Mouse (Mus musculus): ENCODE results near the gene Plpp2. TPM values are rescaled to one million over a fixed set of nuclear protein-coding genes. Genes with fewer than 3 reads are reported as not detected.

The Plpp2 gene
- polyA plus RNA-seq, 1 experiment from 2014 or later = 17.0 TPM

DNA sequence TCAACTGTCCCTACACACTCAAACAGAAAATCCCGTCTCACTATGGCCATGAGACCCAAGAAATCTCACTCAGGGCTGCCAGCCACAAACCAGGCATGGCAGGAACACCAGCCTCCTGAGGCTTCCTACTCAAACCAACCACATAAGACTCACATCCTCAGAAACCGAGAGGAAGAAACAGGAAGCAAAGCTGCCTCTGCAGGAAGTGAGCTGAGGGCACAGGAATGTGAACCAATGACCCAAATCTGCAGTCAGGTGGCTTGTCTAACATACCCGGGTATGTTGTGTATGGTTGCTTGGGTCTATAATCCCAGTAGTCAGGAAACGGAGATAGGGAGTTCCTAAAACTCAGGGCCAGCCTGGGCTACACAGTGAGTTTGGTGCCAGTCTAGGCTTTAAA lies 5.3 kb upstream of the Plpp2 start:
- Histone ChIP-seq H3K4me2 (replicated peaks) (no peak overlapping the region), H3K9ac (no peak overlapping the region), H3K36me3 (peaks cover 61% of the 10 kb centered on the region), H3K27me3 (no peaks in the 10 kb centered on the region), H3K27ac (no peak overlapping the region), H3K4me3 (no peak overlapping the region), H3K9me3 (no peaks in the 10 kb centered on the region), H3K4me1 (no peaks in the 10 kb centered on the region)
- 59% methylated on average over 4 of the region's 4 CpGs for WGBS
- ATAC-seq (ENCODE audit: insufficient number of reproducible peaks, insufficient read depth, low FRiP score, low TSS enrichment) = no peak

DNA sequence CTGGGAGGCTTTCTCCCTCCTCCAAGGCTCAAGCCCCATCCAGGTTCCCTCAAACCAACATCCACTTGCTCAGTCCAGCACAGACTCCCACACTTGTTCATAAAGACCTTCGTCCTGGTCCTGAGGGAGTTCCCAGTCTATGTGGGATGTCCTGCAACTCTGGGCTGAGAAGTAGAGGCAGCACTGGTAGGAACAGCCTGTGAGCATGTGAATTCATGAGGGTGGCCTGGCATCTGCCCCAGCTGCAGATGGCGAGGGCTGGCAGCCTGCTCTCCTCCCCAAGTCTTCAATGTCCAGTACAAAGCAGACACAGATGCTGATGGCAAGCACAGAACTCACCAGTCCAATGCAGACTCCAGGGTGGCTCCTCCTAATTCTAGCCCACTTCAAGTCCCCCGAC lies 4.7 kb upstream of the Plpp2 start:
- Histone ChIP-seq H3K4me3 (no peak overlapping the region), H3K36me3 (peaks cover 56% of the 10 kb centered on the region), H3K27ac (no peak overlapping the region), H3K4me1 (no peaks in the 10 kb centered on the region), H3K27me3 (no peaks in the 10 kb centered on the region), H3K9me3 (no peaks in the 10 kb centered on the region), H3K9ac (no peak overlapping the region), H3K4me2 (replicated peaks) (no peak overlapping the region)
- ATAC-seq (ENCODE audit: insufficient number of reproducible peaks, insufficient read depth, low FRiP score, low TSS enrichment) = no peak
- 84% methylated on average over 3 of the region's 3 CpGs for WGBS

DNA sequence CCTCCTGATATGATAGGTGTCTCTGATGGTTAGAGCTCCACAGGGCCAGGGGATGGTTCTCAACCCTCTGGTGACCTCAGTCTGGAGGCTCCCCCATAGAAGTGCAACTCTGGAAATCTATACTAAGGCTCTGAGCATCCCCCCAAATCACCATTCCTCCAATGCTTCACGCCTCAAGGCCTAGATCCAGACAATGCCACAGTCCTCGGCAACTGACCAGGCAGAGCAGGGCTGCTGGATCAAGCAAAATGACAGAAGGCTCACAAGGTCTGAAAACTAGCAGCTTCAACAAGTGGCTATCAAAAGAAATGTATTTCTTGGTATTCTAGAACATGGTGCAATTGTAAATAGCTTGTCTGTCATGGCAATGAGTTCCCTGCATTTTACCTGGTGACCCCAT lies 4.2 kb upstream of the Plpp2 start:
- Histone ChIP-seq H3K36me3 (peaks cover 51% of the 10 kb centered on the region), H3K9ac (no peak overlapping the region), H3K4me1 (no peaks in the 10 kb centered on the region), H3K27ac (no peak overlapping the region), H3K4me2 (replicated peaks) (no peak overlapping the region), H3K27me3 (no peaks in the 10 kb centered on the region), H3K4me3 (no peak overlapping the region), H3K9me3 (no peaks in the 10 kb centered on the region)
- ATAC-seq (ENCODE audit: insufficient number of reproducible peaks, insufficient read depth, low FRiP score, low TSS enrichment) = no peak
- WGBS = 89% methylated on average over 2 of the region's 2 CpGs

DNA sequence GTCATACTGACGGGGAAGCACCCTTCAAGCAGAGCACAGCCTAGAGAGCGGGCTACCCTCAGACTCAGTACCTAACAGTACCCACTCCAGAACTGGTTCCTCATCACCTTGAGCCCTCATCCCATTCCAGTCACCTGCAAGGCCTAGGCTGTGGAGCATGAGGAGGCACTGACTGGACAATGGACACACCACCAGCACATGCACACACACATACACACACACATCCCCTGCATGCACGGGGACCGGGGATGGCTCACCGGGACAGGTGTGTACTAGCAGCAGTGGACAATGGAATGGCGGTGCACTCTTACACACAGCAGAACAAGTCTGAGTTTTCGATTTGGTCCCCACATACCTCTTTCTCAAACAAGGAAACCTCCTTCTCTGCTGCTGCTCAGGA lies 3.7 kb upstream of the Plpp2 start:
- Histone ChIP-seq H3K4me2 (replicated peaks) (no peak overlapping the region), H3K4me1 (no peaks in the 10 kb centered on the region), H3K4me3 (no peak overlapping the region), H3K9ac (no peak overlapping the region), H3K27me3 (no peaks in the 10 kb centered on the region), H3K9me3 (no peaks in the 10 kb centered on the region), H3K27ac (no peak overlapping the region), H3K36me3 (peaks cover 45% of the 10 kb centered on the region)
- WGBS = 90% methylated on average over 7 of the region's 7 CpGs
- no peak for ATAC-seq (ENCODE audit: insufficient number of reproducible peaks, insufficient read depth, low FRiP score, low TSS enrichment)

DNA sequence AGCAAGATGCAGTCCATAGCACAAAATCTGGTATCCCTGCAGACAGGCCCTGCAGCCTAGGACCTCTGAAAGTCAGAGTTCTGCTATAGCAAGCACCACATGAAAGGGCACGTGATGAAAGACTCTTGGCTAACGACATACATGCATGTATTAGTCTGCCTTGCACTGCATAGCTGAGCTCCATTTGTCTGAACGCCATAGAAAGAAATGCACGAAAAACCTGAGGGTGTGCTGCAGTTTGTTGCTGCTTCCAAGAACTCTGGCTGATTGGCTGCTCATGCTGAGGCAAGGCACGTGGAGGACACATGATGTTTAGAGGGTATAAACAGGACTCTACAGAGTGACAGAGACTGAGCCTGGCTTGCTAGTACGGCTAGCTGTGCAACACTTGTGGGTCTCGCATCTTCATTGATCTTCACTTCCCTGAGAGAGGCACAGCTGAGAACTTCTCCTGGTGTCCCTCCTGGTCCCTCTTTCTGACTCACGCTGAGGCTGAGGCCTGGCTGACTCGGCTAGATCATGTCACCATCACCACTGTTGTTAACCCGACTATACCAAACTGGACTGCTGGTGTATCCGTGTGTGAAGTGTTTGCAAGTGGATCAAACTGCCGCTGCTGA lies 3.0 kb upstream of the Plpp2 start:
- WGBS = 77% methylated on average over 12 of the region's 12 CpGs
- no peak overlapping the region for H3K9ac ChIP-seq
- H3K27ac ChIP-seq = no peak overlapping the region
- no peak for ATAC-seq (ENCODE audit: insufficient number of reproducible peaks, insufficient read depth, low FRiP score, low TSS enrichment)
- peaks cover 38% of the 10 kb centered on the region for H3K36me3 ChIP-seq
- no peaks in the 10 kb centered on the region for H3K4me1 ChIP-seq
- H3K9me3 ChIP-seq = no peaks in the 10 kb centered on the region
- H3K27me3 ChIP-seq = no peaks in the 10 kb centered on the region
- no peak overlapping the region for H3K4me2 ChIP-seq (replicated peaks)
- H3K4me3 ChIP-seq = no peak overlapping the region

DNA sequence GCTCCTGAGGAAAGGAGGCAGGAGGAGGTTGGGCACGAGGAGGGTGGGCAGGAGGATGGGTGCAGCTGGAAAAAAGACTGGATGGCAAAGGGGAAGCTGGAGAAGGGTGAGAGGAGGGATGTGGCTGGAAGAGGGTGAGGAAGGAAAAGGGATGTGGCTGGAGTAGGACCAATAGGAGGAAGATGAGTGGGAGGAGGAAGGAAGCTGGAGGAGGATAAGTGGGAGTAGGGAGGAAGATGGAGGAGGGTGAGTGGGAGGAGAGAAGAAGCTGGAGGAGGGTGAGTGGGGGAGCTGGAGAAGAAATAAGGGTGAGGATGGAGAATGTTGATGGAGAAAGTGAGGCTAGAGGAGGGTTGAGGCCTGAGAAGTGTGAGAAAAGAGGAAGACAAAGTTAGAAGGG lies 1.8 kb upstream of the Plpp2 start:
- Histone ChIP-seq H3K9ac (no peak overlapping the region), H3K4me1 (no peaks in the 10 kb centered on the region), H3K9me3 (no peaks in the 10 kb centered on the region), H3K4me2 (replicated peaks) (no peak overlapping the region), H3K4me3 (no peak overlapping the region), H3K27ac (no peak overlapping the region), H3K36me3 (peaks cover 27% of the 10 kb centered on the region), H3K27me3 (no peaks in the 10 kb centered on the region)
- 67% methylated on average over 1 of the region's 1 CpGs for WGBS
- ATAC-seq (ENCODE audit: insufficient number of reproducible peaks, insufficient read depth, low FRiP score, low TSS enrichment) = no peak

DNA sequence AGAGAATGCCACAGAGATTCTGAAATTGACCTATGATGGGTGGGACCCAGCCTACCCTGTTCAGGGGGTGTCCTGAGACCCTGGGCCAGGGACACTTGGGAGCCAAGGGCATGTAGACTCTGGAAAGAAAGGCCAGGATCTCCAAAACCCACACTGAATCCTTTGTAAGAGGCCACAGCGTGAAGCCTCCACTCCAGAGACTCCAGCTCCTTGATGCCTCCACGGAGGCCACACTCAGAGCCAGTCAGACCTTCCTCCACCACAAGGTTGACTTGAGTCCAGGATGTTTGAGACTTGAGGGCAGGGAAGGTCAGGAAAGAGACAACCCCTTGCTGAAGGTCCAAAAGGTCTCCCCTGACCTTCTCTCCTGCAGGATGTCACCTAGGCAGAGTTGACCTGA lies 830 bp upstream of the Plpp2 start:
- no peak overlapping the region for H3K27ac ChIP-seq
- H3K9me3 ChIP-seq = no peaks in the 10 kb centered on the region
- ATAC-seq (ENCODE audit: insufficient number of reproducible peaks, insufficient read depth, low FRiP score, low TSS enrichment) = no peak
- 83% methylated on average over 2 of the region's 2 CpGs for WGBS
- H3K9ac ChIP-seq = no peak overlapping the region
- no peak overlapping the region for H3K4me2 ChIP-seq (replicated peaks)
- no peaks in the 10 kb centered on the region for H3K4me1 ChIP-seq
- H3K4me3 ChIP-seq = no peak overlapping the region
- no peaks in the 10 kb centered on the region for H3K27me3 ChIP-seq
- H3K36me3 ChIP-seq = peaks cover 17% of the 10 kb centered on the region

DNA sequence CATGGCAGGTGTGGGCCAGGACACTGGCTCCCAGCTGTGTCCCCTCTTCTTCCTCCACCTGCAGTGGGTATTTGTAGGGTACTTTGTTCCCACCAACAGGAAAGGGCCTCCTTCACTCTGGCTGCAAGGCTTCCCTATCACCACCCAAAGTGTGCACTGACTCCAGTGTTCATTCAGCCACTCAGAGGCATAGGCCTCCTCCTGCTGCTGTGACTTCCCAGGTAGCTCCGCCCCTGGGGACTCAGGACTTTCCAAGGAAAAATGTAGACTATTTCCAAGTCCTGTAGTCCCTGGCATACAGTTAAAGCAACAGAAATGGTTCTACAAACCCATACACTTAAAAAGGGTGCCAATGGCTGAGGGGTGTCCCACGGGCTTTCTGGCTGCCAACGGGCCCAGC lies 918 bp downstream of the Plpp2 start:
- H3K27me3 ChIP-seq = no peaks in the 10 kb centered on the region
- no peak overlapping the region for H3K27ac ChIP-seq
- H3K4me3 ChIP-seq = peak overlapping the region; percentile 63
- ATAC-seq (ENCODE audit: insufficient number of reproducible peaks, insufficient read depth, low FRiP score, low TSS enrichment) = no peak
- H3K36me3 ChIP-seq = 0 out of 2 replicates have a peak, but pooled peaks cover 2% of the 10 kb centered on the region
- WGBS = 25% methylated on average over 3 of the region's 3 CpGs
- H3K4me1 ChIP-seq = no peaks in the 10 kb centered on the region
- H3K9ac ChIP-seq = peak overlapping the region; percentile 43; the same call in 1 of the 2 replicates
- H3K4me2 ChIP-seq (replicated peaks) = peak overlapping the region; percentile 67
- no peaks in the 10 kb centered on the region for H3K9me3 ChIP-seq

DNA sequence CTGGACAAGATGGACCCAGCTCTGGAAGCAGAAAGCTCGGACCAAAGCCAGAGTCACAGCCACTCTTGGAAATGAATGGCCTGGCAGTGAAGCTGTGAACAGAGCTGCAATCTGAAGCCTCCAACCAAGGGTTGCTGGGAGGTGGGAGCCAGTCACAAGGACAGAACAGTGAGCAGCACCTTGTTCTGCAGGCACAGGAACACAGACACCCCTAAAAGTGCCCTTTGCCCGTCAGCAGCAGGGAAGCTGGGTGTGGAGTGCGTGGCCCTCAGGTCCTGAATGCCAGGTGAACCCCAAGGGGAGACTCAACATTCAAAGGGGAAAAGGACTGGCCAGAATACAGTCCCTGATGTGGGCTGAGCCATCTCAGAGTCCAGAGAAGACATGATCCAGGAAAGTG lies 2.0 kb downstream of the Plpp2 start:
- Histone ChIP-seq H3K9me3 (no peaks in the 10 kb centered on the region), H3K27ac (no peak overlapping the region), H3K4me2 (replicated peaks) (no peak overlapping the region), H3K27me3 (no peaks in the 10 kb centered on the region), H3K4me1 (no peaks in the 10 kb centered on the region), H3K36me3 (0 out of 2 replicates have a peak, but pooled peaks cover 3% of the 10 kb centered on the region), H3K4me3 (no peak overlapping the region), H3K9ac (no peak overlapping the region)
- no peak for ATAC-seq (ENCODE audit: insufficient number of reproducible peaks, insufficient read depth, low FRiP score, low TSS enrichment)
- WGBS = 76% methylated on average over 3 of the region's 3 CpGs

DNA sequence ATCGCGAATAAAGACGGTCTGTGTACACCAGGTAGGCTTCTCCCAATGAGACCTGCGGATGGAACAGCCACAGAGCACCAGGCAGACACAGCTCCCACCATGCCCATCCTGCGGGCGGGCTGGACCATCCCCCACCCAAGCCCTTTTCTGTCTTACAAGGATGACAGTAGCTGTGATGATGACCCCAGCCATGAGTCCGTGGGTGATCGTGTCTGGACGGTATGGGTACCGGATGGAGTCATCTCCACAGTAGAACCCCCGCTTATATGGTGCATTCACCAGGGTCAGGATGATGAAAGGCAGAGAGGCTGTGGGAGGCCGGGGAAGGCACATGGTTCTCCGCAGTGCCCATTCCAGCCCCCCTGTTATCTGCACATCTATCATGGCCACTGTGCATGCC lies 2.9 kb downstream of the Plpp2 start:
- Histone ChIP-seq H3K36me3 (0 out of 2 replicates have a peak, but pooled peaks cover 6% of the 10 kb centered on the region), H3K27ac (no peak overlapping the region), H3K4me3 (no peak overlapping the region), H3K4me2 (replicated peaks) (no peak overlapping the region), H3K4me1 (no peaks in the 10 kb centered on the region), H3K9ac (no peak overlapping the region), H3K27me3 (no peaks in the 10 kb centered on the region), H3K9me3 (no peaks in the 10 kb centered on the region)
- WGBS = 91% methylated on average over 13 of the region's 13 CpGs
- ATAC-seq (ENCODE audit: insufficient number of reproducible peaks, insufficient read depth, low FRiP score, low TSS enrichment) = no peak

DNA sequence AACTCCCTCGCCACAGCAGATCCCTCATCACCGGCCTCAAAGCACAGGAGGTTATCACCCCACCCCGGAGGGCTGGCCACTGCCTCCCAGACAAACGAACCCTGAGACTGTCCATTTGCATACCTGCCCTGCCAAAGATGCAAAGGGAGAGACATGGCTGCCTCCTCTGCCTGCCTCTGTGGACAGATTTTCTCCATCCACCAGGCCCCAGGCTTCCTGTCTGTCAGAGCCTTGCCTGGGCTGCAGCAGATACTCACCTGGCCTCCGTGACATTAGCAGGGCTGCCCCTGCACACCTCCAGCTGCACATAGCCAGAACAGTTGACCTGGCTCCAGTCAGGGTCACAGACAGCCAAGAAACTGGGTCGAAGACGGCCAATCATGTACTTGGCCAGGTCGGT lies 3.4 kb downstream of the Plpp2 start:
- no peak overlapping the region for H3K27ac ChIP-seq
- H3K4me1 ChIP-seq = no peaks in the 10 kb centered on the region
- H3K9ac ChIP-seq = no peak overlapping the region
- no peaks in the 10 kb centered on the region for H3K27me3 ChIP-seq
- H3K4me3 ChIP-seq = no peak overlapping the region
- no peaks in the 10 kb centered on the region for H3K9me3 ChIP-seq
- no peak for ATAC-seq (ENCODE audit: insufficient number of reproducible peaks, insufficient read depth, low FRiP score, low TSS enrichment)
- H3K36me3 ChIP-seq = 0 out of 2 replicates have a peak, but pooled peaks cover 6% of the 10 kb centered on the region
- WGBS = 75% methylated on average over 8 of the region's 8 CpGs
- H3K4me2 ChIP-seq (replicated peaks) = no peak overlapping the region

DNA sequence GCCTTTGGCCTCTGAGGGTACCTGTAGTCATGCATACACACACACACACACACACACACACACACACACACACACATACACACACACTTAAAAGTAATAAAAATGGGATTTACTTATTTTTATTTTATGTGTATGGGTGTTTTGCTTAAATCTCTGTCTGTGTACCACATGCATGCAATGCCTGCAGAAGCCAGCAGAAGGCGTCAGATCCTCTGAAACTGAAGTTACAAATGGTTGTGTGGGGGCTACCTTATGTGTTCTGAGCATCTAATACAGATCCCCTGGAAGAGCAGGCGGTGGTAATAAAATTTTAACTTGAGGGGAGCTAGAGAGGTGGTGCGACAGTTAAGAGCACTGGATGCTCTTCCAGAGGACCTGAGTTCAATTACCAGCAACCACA lies 5.5 kb downstream of the Plpp2 start:
- Histone ChIP-seq H3K27me3 (no peaks in the 10 kb centered on the region), H3K9me3 (no peaks in the 10 kb centered on the region), H3K4me2 (replicated peaks) (no peak overlapping the region), H3K9ac (no peak overlapping the region), H3K27ac (no peak overlapping the region), H3K4me3 (no peak overlapping the region), H3K4me1 (no peaks in the 10 kb centered on the region), H3K36me3 (0 out of 2 replicates have a peak, but pooled peaks cover 6% of the 10 kb centered on the region)
- 75% methylated on average over 3 of the region's 3 CpGs for WGBS
- no peak for ATAC-seq (ENCODE audit: insufficient number of reproducible peaks, insufficient read depth, low FRiP score, low TSS enrichment)

Data from embryonic facial prominence, embryonic 12.5 days (tissue).